Mouse (Mus musculus): Measurements from ENCODE around the gene Hist1h3c. TPM values are rescaled to one million over a fixed set of nuclear protein-coding genes. Genes with fewer than 3 reads are reported as not detected.

The Hist1h3c gene
- total RNA-seq, 2 experiments from 2014 or later = 9.0 to 44.3 TPM

Other genes starting within 250 kb of the Hist1h3c start
- gene Hist1h4h, start 214.6 kb downstream of the Hist1h3c start, total RNA-seq (2023) = 100 to 1,000 TPM; 263 to 347 TPM
- 10 to 100 TPM; 25.3 to 89.5 TPM for gene Hist1h2af, start 211.7 kb downstream of the Hist1h3c start, total RNA-seq (2023)
- 10 to 100 TPM; 15.6 to 26.1 TPM for gene Hist1h3g, start 210.2 kb downstream of the Hist1h3c start, total RNA-seq (2023)
- gene Hist1h2bh, start 202.2 kb downstream of the Hist1h3c start, total RNA-seq (2023) = 10 to 100 TPM in 1 of 2 experiments, 1 to 10 TPM in 1; 7.0 to 13.4 TPM
- 10 to 100 TPM; 62.8 to 92.1 TPM for gene Hist1h3f, start 201.6 kb downstream of the Hist1h3c start, total RNA-seq (2023)
- gene Hist1h4f, start 194.0 kb downstream of the Hist1h3c start, total RNA-seq (2023) = 100 to 1,000 TPM in 1 of 2 experiments, 10 to 100 TPM in 1; 83.0 to 211 TPM
- gene Hist1h1d, start 192.3 kb downstream of the Hist1h3c start, total RNA-seq (2023) = 10 to 100 TPM in 1 of 2 experiments, 1 to 10 TPM in 1; 7.2 to 15.8 TPM
- 100 to 1,000 TPM; 113 to 162 TPM for gene Hist1h3e, start 183.2 kb downstream of the Hist1h3c start, total RNA-seq (2023)
- 10 to 100 TPM; 10.2 to 27.9 TPM for gene Hist1h2ae, start 174.4 kb downstream of the Hist1h3c start, total RNA-seq (2023)
- 100 to 1,000 TPM; 171 to 249 TPM for gene Hist1h2bg, start 174.2 kb downstream of the Hist1h3c start, total RNA-seq (2023)
- 100 to 1,000 TPM in 1 of 2 experiments, 10 to 100 TPM in 1; 79.7 to 145 TPM for gene Hist1h2bf, start 171.4 kb downstream of the Hist1h3c start, total RNA-seq (2023)
- 1 to 10 TPM in 1 of 2 experiments, not detected in 1; 10.0 TPM for gene Hist1h2ad, start 171.2 kb downstream of the Hist1h3c start, total RNA-seq (2023)
- 10 to 100 TPM in 1 of 2 experiments, 1 to 10 TPM in 1; 4.9 to 12.6 TPM for gene Hist1h3d, start 169.8 kb downstream of the Hist1h3c start, total RNA-seq (2023)
- 100 to 1,000 TPM; 122 to 174 TPM for gene Hist1h4d, start 164.0 kb downstream of the Hist1h3c start, total RNA-seq (2023)
- 10 to 100 TPM; 16.7 to 27.0 TPM for gene Hist1h2be, start 124.5 kb downstream of the Hist1h3c start, total RNA-seq (2023)
- 100 to 1,000 TPM; 103 to 169 TPM for gene Hist1h1e, start 123.0 kb downstream of the Hist1h3c start, total RNA-seq (2023)
- 10 to 100 TPM; 10.3 to 12.2 TPM for gene Hist1h2ac, start 61.7 kb downstream of the Hist1h3c start, total RNA-seq (2023)
- 10 to 100 TPM in 1 of 2 experiments, 1 to 10 TPM in 1; 8.2 to 15.2 TPM for gene Hist1h2bc, start 61.4 kb downstream of the Hist1h3c start, total RNA-seq (2023)
- not detected for gene Hist1h1t, start 49.8 kb downstream of the Hist1h3c start, total RNA-seq (2023)
- gene Hist1h4c, start 47.1 kb downstream of the Hist1h3c start, total RNA-seq (2023) = 100 to 1,000 TPM; 113 to 135 TPM
- gene Hfe, start 34.7 kb downstream of the Hist1h3c start, total RNA-seq (2023) = 1 to 10 TPM; 1.4 to 2.5 TPM
- 100 to 1,000 TPM; 569 to 655 TPM for gene Hist1h1c, start 6.8 kb downstream of the Hist1h3c start, total RNA-seq (2023)
- gene Hist1h2bb, start 1.1 kb upstream of the Hist1h3c start, total RNA-seq (2023) = 10 to 100 TPM; 34.2 to 89.5 TPM
- 100 to 1,000 TPM in 1 of 2 experiments, 10 to 100 TPM in 1; 38.6 to 105 TPM for gene Hist1h2ab, start 5.5 kb upstream of the Hist1h3c start, total RNA-seq (2023)
- 100 to 1,000 TPM in 1 of 2 experiments, 10 to 100 TPM in 1; 28.4 to 127 TPM for gene Hist1h3b, start 6.7 kb upstream of the Hist1h3c start, total RNA-seq (2023)
- 100 to 1,000 TPM in 1 of 2 experiments, 10 to 100 TPM in 1; 24.4 to 105 TPM for gene Hist1h4b, start 11.4 kb upstream of the Hist1h3c start, total RNA-seq (2023)
- gene Hist1h4a, start 15.6 kb upstream of the Hist1h3c start, total RNA-seq (2023) = 100 to 1,000 TPM in 1 of 2 experiments, 10 to 100 TPM in 1; 85.2 to 131 TPM
- gene Hist1h3a, start 16.8 kb upstream of the Hist1h3c start, total RNA-seq (2023) = 100 to 1,000 TPM; 140 to 197 TPM
- gene Hist1h1a, start 18.1 kb upstream of the Hist1h3c start, total RNA-seq (2023) = 10 to 100 TPM; 23.6 to 46.7 TPM
- not detected for gene Trim38, start 24.3 kb upstream of the Hist1h3c start, total RNA-seq (2023)
- not detected for gene Slc17a2, start 61.4 kb upstream of the Hist1h3c start, total RNA-seq (2023)
- gene Slc17a3, start 93.8 kb upstream of the Hist1h3c start, total RNA-seq (2023) = not detected
- gene Slc17a1, start 122.1 kb upstream of the Hist1h3c start, total RNA-seq (2023) = not detected
- not detected for gene Slc17a4, start 169.4 kb upstream of the Hist1h3c start, total RNA-seq (2023)
- gene Hist1h2ba, start 188.6 kb upstream of the Hist1h3c start, total RNA-seq (2023) = not detected
- gene Hist1h2aa, start 188.9 kb upstream of the Hist1h3c start, total RNA-seq (2023) = not detected
- not detected for gene Scgn, start 245.6 kb upstream of the Hist1h3c start, total RNA-seq (2023)

Measured in T-cell, adult 66 days (primary cell).